Mouse (Mus musculus) CH12.LX (cell line): ENCODE measurements around the gene Kiz. TPM values are rescaled to one million over a fixed set of nuclear protein-coding genes. Genes with fewer than 3 reads are reported as not detected.

Source experiments
- DNase-seq: peaks from one replicate; pipeline ENCODE4 v3.0.0-alpha.2; 2013; ENCODE audit errors: extremely low read depth
- H3K27ac ChIP-seq: 2 replicates; pipeline ENCODE4 v1.5.1; 2012; ENCODE audit warnings: low read depth, mild to moderate bottlenecking, control low read depth, moderate library complexity; ENCODE audit not compliant: insufficient read depth
- H3K27me3 ChIP-seq: replicated peaks from 2 replicates; pipeline ENCODE3; 2012; ENCODE audit warnings: inconsistent platforms
- H3K36me3 ChIP-seq, 2 experiments: replicated peaks in 1 of 2; 2 replicates each; pipeline versions ENCODE3 to v1.6.1; 2012; ENCODE audit warnings: inconsistent platforms in 1 of 2, low read length in 1 of 2, mild to moderate bottlenecking in 1 of 2, mixed read lengths in 1 of 2, moderate library complexity in 1 of 2; ENCODE audit not compliant: control insufficient read depth in 1 of 2, insufficient read depth in 1 of 2
- H3K4me1 ChIP-seq, 2 experiments: 2 replicates each; pipeline ENCODE4 v1.6.1; 2012; ENCODE audit warnings: inconsistent platforms in 1 of 2, moderate library complexity in 1 of 2; ENCODE audit not compliant: insufficient read depth in 2 of 2, control insufficient read depth in 1 of 2
- H3K4me2 ChIP-seq: 2 replicates; pipeline ENCODE4 v1.6.1; 2012; ENCODE audit warnings: low read depth, mild to moderate bottlenecking, control low read depth; ENCODE audit not compliant: poor library complexity, insufficient read depth, severe bottlenecking
- H3K4me3 ChIP-seq, 3 experiments: fragments of 150-350 bp in 1 of 3; sonication (generic) in 1 of 3; replicated peaks in 1 of 3; 2 replicates each; pipeline versions ENCODE3 to v1.5.1; 2011 to 2012; ENCODE audit warnings: low read depth in 2 of 3, low read length in 2 of 3, mild to moderate bottlenecking in 2 of 3, moderate library complexity in 2 of 3, control low read depth in 1 of 3, improper control_type of control experiment in 1 of 3, inconsistent platforms in 1 of 3, mixed read lengths in 1 of 3; ENCODE audit not compliant: poor library complexity in 1 of 3
- H3K79me2 ChIP-seq: replicated peaks from 2 replicates; pipeline ENCODE4 v1.6.1; 2012; ENCODE audit warnings: mild to moderate bottlenecking, moderate library complexity; ENCODE audit not compliant: control insufficient read depth, poor library complexity, insufficient read depth, severe bottlenecking; ENCODE audit errors: extremely low read depth
- H3K9ac ChIP-seq: 2 replicates; pipeline ENCODE4 v1.6.1; 2012; ENCODE audit warnings: low read depth, mild to moderate bottlenecking, control low read depth, moderate library complexity; ENCODE audit not compliant: insufficient read depth
- H3K9me3 ChIP-seq: replicated peaks from 2 replicates; pipeline ENCODE3; 2012; ENCODE audit warnings: low read length, inconsistent platforms, mixed read lengths
- BHLHE40 ChIP-seq: IDR thresholded peaks from 2 replicates; pipeline ENCODE4 v1.6.1; 2011; ENCODE audit warnings: mild to moderate bottlenecking, low read depth, low read length, improper control_type of control experiment
- CHD1 ChIP-seq: IDR thresholded peaks from 2 replicates; pipeline ENCODE4 v1.6.1; 2012; ENCODE audit warnings: low read depth, low read length, improper control_type of control experiment, inconsistent platforms
- CHD2 ChIP-seq: IDR thresholded peaks from 2 replicates; pipeline ENCODE4 v1.6.1; 2011; ENCODE audit warnings: low read length, improper control_type of control experiment
- CTCF ChIP-seq, 2 experiments: IDR thresholded peaks in 1 of 2; conservative IDR thresholded peaks in 1 of 2; 2 replicates each; pipeline ENCODE4 v1.5.1; 2011 to 2012; ENCODE audit warnings: low read depth in 2 of 2, low read length in 2 of 2, improper control_type of control experiment in 1 of 2, inconsistent platforms in 1 of 2, mild to moderate bottlenecking in 1 of 2, moderate library complexity in 1 of 2
- E2F4 ChIP-seq: IDR thresholded peaks from 2 replicates; pipeline ENCODE4 v1.6.1; 2011; ENCODE audit warnings: low read depth, low read length, improper control_type of control experiment; ENCODE audit not compliant: insufficient replicate concordance
- ELF1 ChIP-seq: IDR thresholded peaks from 2 replicates; pipeline ENCODE4 v1.6.1; 2014; ENCODE audit warnings: low read depth, mild to moderate bottlenecking, inconsistent platforms, low read length, improper control_type of control experiment
- EP300 ChIP-seq: IDR thresholded peaks from 2 replicates; pipeline ENCODE4 v1.6.1; 2011; ENCODE audit warnings: low read length, improper control_type of control experiment
- HCFC1 ChIP-seq: IDR thresholded peaks from 2 replicates; pipeline ENCODE4 v1.6.1; 2012; ENCODE audit warnings: low read depth, mild to moderate bottlenecking, inconsistent platforms, low read length, improper control_type of control experiment
- IRF4 ChIP-seq: IDR thresholded peaks from 2 replicates; pipeline ENCODE4 v1.6.1; 2014; ENCODE audit warnings: low read depth, mild to moderate bottlenecking, inconsistent platforms, low read length, improper control_type of control experiment
- JUN ChIP-seq: IDR thresholded peaks from 2 replicates; pipeline ENCODE4 v1.6.1; 2011; ENCODE audit warnings: low read depth, mild to moderate bottlenecking, low read length, improper control_type of control experiment, moderate library complexity; ENCODE audit not compliant: insufficient read depth
- KAT2A ChIP-seq: IDR thresholded peaks from 2 replicates; pipeline ENCODE4 v1.6.1; 2012; ENCODE audit warnings: low read length, improper control_type of control experiment, inconsistent platforms; ENCODE audit not compliant: insufficient replicate concordance
- MAFK ChIP-seq: IDR thresholded peaks from 2 replicates; pipeline ENCODE4 v1.6.1; 2011; ENCODE audit warnings: low read length, improper control_type of control experiment; ENCODE audit not compliant: insufficient replicate concordance
- MAX ChIP-seq: IDR thresholded peaks from 2 replicates; pipeline ENCODE4 v1.6.1; 2011; ENCODE audit warnings: low read length, improper control_type of control experiment
- MAZ ChIP-seq: IDR thresholded peaks from 2 replicates; pipeline ENCODE4 v1.6.1; 2012; ENCODE audit warnings: low read depth, mild to moderate bottlenecking, inconsistent platforms, low read length, improper control_type of control experiment, moderate library complexity
- MEF2A ChIP-seq: IDR thresholded peaks from 2 replicates; pipeline ENCODE4 v1.6.1; 2014; ENCODE audit warnings: low read depth, mild to moderate bottlenecking, inconsistent platforms, low read length, improper control_type of control experiment, borderline replicate concordance
- MXI1 ChIP-seq: IDR thresholded peaks from 2 replicates; pipeline ENCODE4 v1.6.1; 2011; ENCODE audit warnings: mild to moderate bottlenecking, low read depth, low read length, improper control_type of control experiment
- MYC ChIP-seq: IDR thresholded peaks from 2 replicates; pipeline ENCODE4 v1.6.1; 2011; ENCODE audit warnings: low read depth, mild to moderate bottlenecking, improper control_type of control experiment, low read length
- NELFE ChIP-seq: IDR thresholded peaks from 2 replicates; pipeline ENCODE4 v1.6.1; 2011; ENCODE audit warnings: low read depth, low read length, improper control_type of control experiment
- POLR2A ChIP-seq: IDR thresholded peaks from 2 replicates; pipeline ENCODE4 v1.6.1; 2011; ENCODE audit warnings: low read depth, mild to moderate bottlenecking, improper control_type of control experiment, low read length
- RAD21 ChIP-seq: IDR thresholded peaks from 2 replicates; pipeline ENCODE4 v1.6.1; 2011; ENCODE audit warnings: low read depth, mild to moderate bottlenecking, low read length, improper control_type of control experiment, moderate library complexity
- SIN3A ChIP-seq: IDR thresholded peaks from 2 replicates; pipeline ENCODE4 v1.6.1; 2012; ENCODE audit warnings: low read length, improper control_type of control experiment, inconsistent platforms
- UBTF ChIP-seq: IDR thresholded peaks from 2 replicates; pipeline ENCODE4 v1.6.1; 2012; ENCODE audit warnings: low read depth, mild to moderate bottlenecking, inconsistent platforms, low read length, improper control_type of control experiment, moderate library complexity
- USF1 ChIP-seq: IDR thresholded peaks from 2 replicates; pipeline ENCODE4 v1.6.1; 2014; ENCODE audit warnings: low read depth, mild to moderate bottlenecking, inconsistent platforms, low read length, improper control_type of control experiment
- ZMIZ1 ChIP-seq: IDR thresholded peaks from 2 replicates; pipeline ENCODE4 v1.6.1; 2012; ENCODE audit warnings: low read depth, mild to moderate bottlenecking, inconsistent platforms, low read length, improper control_type of control experiment
- dilution Hi-C: fragments of 300-500 bp; cut with MboI; formaldehyde crosslinking; loops from 2 replicates; pipeline ENCODE4 v1.14.3; 2020; ENCODE audit warnings: low sequenced_read_pairs; ENCODE audit not compliant: extremely low pct_unique_long_range_greater_than_20kb, extremely low pct_ligation_motif_present
- in situ Hi-C: fragments of 300-500 bp; cut with MboI; formaldehyde crosslinking; loops from 3 replicates; pipeline ENCODE4 v1.14.3; 2019; ENCODE audit warnings: low sequenced_read_pairs, low pct_ligation_motif_present, low pct_unique_long_range_greater_than_20kb, mixed read lengths
- polyA plus RNA-seq: library from polyadenylated mRNA; unstranded; fragments of >175 nt; gene quantifications from 2 replicates; pipeline ENCODE4 v1.2.1, GENCODE M21; 2012; ENCODE audit warnings: low read depth; ENCODE audit not compliant: insufficient read length
- total RNA-seq, 2 experiments: library from RNA; depleted of rRNA; stranded (reverse); fragments of 300-350 nt in 1 of 2; fragments of >200 nt in 1 of 2; gene quantifications; 2 replicates each; pipeline ENCODE4 v1.2.3; 2012 to 2014

The Kiz gene
- total and polyA plus RNA-seq, 3 experiments, result 11.2 to 14.1 (median 13.0) TPM

DNA sequence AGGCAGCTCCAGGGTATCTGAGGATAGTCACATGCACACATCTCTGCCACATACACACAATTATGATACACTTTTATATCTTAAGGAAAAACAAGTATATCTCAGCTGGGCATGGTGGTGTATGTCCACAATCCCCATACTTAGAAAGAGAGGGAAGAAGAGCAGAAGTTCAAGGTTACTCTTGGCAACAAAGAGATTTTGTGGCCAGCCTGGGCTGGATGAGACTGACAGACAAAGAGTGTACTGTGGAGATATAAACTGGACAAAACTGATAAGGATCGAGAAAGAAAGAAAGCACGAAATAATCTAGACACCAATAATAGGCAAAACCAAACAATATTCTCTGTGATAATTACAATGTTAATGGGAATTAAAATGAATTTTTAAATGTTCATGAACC is 151.6 kb downstream of the Kiz start:
- Histone ChIP-seq H3K4me3 (no peak overlapping the region), H3K9ac (no peak overlapping the region), H3K36me3 (no peaks in the 10 kb centered on the region), H3K27ac (no peak overlapping the region), H3K9me3 (no peaks in the 10 kb centered on the region), H3K27me3 (no peaks in the 10 kb centered on the region), H3K4me2 (no peak overlapping the region), H3K4me1 (peaks cover 3 to 21% of the 10 kb centered on the region in 2 experiments; a peak in 3 of 4 replicates), H3K79me2 (no peaks in the 10 kb centered on the region)
- DNase-seq, result no peak
- in situ Hi-C loops, result no loop called here
- dilution Hi-C loops, result no loop called here
- no peak for TF ChIP-seq SIN3A
- no peak for TF ChIP-seq KAT2A
- TF ChIP-seq MXI1, result no peak
- TF ChIP-seq MAX, result no peak
- TF ChIP-seq BHLHE40, result no peak
- no peak for TF ChIP-seq UBTF

DNA sequence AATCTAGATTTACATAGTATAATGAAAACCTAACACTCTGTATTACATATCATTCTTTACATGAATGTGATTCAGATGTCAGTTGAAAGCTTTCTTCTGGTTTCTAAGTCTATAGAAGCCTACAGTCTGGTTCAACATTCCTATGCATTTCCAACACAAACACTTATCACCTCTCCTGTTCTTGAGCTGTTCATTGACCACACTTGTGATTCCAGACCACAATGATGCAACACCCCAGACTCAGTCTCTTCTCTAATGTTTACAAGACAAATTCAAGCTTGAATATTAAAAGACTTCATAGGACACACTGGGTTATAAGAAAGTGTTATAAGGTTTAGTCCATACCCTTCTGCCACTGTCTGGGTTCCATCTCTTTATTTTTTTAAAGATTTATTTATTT is 153.4 kb downstream of the Kiz start:
- TF ChIP-seq JUN, result no peak
- no peak for TF ChIP-seq POLR2A
- TF ChIP-seq NELFE, result no peak
- no peak for TF ChIP-seq CHD2
- TF ChIP-seq ELF1, result no peak
- TF ChIP-seq MYC, result no peak
- TF ChIP-seq MAZ, result no peak
- no peak for TF ChIP-seq CTCF (conservative IDR thresholded peaks at IDR 0.05 in 1 of 2, IDR thresholded peaks at IDR 0.05 in 1 of 2; ENCODE audit: low read depth in 2 of 2, low read length in 2 of 2)
- no peak for TF ChIP-seq CHD1
- no peak for TF ChIP-seq MXI1
- no peak for TF ChIP-seq USF1
- TF ChIP-seq ZMIZ1, result no peak
- TF ChIP-seq E2F4, result no peak
- no peak for TF ChIP-seq RAD21
- no peak for TF ChIP-seq HCFC1
- no peak for TF ChIP-seq MEF2A
- no peak for TF ChIP-seq EP300
- no peak for TF ChIP-seq MAFK
- TF ChIP-seq SIN3A, result no peak
- TF ChIP-seq IRF4, result no peak
- Histone ChIP-seq H3K27ac (no peak overlapping the region), H3K4me1 (peaks cover 3 to 21% of the 10 kb centered on the region in 2 experiments; a peak in 3 of 4 replicates), H3K9me3 (no peaks in the 10 kb centered on the region), H3K79me2 (peaks cover 11% of the 10 kb centered on the region), H3K9ac (no peak overlapping the region), H3K4me3 (no peak overlapping the region), H3K27me3 (no peaks in the 10 kb centered on the region), H3K36me3 (no peaks in the 10 kb centered on the region), H3K4me2 (no peak overlapping the region)
- dilution Hi-C loops (no loop called here), in situ Hi-C loops (no loop called here)
- no peak for DNase-seq
